Mouse (Mus musculus): Measurements from ENCODE around the gene Pxn. TPM values are rescaled to one million over a fixed set of nuclear protein-coding genes. Genes with fewer than 3 reads are reported as not detected.
"Not testable (repeated sequence)": the region's sequence is repeated elsewhere in the genome, so short reads cannot be mapped to it uniquely, and the experiment has no call there.

Gene Pxn
- total RNA-seq, 2 experiments from 2014 or later: 107 to 130 TPM

GRCm38 (mm10) chr5:115550482-115551005 is 44.1 kb downstream of the Pxn start:
- no peak for DNase-seq

DNA sequence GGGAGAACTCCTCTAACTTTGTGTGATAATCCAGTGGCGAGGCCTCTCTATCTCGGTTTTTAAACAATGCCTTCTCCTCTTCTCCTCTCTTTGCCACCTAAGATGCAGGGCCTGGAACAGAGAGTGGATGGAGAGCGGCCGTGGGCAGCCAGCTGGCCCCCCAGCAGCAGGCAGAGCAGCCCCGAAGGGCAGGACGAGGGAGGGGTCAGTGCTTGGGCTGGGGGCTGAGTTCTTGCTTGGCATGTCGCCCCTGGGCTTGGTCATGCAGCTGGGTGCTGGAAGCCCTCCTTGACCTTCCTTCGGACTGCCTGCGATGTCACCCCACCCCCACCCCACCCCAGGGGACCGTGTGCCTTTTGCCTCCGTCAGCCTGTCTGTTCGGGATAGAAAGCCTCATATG is 44.9 kb downstream of the Pxn start:
- no peak for DNase-seq

DNA sequence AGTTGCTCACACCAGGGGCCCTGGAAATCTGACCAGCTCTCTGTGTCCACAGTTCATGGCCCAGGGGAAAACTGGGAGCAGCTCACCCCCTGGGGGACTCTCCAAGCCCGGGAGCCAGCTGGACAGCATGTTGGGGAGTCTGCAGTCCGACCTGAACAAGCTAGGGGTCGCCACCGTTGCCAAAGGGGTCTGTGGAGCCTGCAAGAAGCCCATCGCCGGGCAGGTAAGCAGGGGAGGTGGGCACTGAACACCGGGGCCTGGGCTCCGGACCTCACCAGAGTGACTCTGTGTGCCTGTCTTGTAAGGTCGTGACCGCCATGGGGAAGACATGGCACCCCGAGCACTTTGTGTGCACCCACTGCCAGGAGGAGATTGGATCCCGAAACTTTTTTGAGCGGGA is 45.3 kb downstream of the Pxn start:
- DNase-seq: no peak

DNA sequence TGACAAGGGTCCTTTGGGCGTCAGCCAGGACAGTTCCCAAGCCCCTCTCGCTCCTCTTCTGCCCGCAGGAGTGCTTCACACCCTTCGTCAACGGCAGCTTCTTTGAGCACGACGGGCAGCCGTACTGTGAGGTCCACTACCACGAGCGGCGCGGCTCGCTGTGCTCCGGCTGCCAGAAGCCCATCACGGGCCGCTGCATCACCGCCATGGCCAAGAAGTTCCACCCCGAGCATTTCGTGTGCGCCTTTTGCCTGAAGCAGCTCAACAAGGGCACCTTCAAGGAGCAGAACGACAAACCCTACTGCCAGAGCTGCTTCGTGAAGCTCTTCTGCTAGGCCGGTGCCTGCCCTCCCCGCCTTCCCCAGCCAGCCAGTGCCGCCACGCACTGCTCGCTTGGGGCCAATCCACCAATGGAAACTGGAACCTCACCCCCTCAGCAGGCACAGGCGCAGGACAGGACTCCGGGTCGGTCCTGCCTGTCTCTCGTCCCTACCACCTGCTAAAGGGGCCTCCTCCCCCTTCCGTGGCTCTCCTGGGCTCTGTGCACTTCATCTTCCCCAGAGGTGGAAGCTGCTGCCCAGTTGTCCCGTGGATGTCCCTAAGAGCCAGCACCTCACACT is 47.4 kb downstream of the Pxn start:
- DNase-seq: no peak

GRCm38 (mm10) chr5:115554536-115555291 is 48.2 kb downstream of the Pxn start:
- DNase-seq: no peak

DNA sequence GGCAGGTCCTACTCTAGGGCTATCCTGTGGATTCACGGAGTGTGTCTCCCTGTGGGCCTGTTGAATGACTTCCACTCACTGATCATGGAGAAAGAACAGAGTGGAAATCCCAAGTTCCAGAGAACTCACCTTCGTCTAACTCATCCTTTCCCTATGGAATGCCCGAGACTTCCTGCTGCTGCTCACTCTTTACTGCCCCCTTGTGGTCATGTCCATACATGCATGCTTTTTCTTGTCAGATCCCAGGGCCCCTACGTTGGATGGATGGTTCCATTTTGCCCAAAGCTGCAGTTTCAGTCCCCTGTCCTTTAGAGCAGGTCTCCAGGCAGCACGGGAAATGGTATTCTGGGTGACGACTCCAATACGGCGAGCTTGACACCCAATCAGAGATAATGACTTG is 49.7 kb downstream of the Pxn start:
- peak; percentile 76 for DNase-seq

- no peak for DNase-seq
Measured at GRCm38 (mm10) chr5:115558182-115558794, 51.8 kb downstream of the Pxn start.

DNA sequence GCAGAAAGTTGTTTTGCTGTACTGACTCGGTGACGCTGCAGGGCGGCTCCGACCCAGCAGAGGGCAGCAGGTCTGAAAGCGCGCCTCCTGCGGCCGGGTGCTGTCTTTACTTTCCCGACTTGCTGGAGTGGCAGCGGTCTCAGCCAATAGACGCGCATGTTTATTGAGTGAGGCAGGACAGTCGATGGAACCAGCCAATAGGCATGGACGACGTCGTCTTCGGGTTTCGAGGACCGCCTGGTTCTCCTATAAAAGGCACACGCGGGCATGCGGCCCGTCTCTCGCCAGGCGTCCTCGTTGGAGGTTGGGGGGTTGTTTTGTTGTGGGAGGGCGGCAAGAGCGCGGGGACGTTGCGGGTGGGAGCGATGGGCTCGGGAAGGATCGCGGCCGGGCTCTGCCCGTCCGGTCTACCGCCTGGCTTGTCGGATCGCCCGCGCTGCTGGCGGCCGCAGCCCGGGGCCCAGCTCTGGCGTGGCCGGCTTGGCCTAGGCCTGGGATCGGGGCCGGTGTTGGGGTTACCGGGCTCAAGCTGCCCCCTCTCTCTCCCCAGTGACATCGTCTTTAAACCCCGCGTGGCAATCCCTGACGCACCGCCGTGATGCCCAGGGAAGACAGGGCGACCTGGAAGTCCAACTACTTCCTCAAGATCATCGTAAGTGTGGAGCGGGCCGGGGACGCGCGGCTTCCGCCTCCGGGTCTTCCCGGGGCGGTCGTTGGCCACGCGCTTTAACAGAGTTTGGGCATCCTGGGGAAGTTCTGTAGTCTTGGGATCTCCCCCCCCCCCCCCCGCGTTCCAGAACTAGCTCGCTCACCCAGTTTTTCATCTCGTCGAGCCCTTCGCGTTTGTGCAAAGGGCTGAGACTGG is 53.0 kb downstream of the Pxn start, which contains the start of gene Rplp0:
Rplp0 (plus strand) TSS at position 231 of the 865 bp plus-strand sequence.
- peak; percentile 99 for DNase-seq

DNA sequence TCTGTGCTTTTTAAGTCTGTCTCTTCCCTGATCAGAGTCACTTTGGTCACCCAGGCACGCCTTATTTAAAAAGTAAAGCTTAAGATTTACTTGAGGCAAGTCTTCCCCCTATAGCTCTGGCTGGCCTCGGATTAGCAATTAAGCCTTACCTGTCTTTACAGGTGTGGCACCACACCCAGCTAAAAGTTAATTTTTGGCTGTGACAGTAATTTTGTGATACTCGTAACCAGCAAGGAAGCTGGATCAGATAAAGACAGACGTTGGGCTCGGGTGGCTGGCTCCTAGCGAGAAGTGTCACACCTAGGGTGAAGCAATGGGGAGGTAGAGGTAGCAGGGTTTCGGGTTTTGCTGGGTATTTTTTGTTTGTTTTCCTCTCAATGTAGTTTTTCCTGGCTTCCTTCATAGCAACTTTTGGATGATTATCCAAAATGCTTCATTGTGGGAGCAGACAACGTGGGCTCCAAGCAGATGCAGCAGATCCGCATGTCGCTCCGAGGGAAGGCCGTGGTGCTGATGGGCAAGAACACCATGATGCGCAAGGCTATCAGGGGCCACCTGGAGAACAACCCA is 53.9 kb downstream of the Pxn start:
- DNase-seq: no peak

DNA sequence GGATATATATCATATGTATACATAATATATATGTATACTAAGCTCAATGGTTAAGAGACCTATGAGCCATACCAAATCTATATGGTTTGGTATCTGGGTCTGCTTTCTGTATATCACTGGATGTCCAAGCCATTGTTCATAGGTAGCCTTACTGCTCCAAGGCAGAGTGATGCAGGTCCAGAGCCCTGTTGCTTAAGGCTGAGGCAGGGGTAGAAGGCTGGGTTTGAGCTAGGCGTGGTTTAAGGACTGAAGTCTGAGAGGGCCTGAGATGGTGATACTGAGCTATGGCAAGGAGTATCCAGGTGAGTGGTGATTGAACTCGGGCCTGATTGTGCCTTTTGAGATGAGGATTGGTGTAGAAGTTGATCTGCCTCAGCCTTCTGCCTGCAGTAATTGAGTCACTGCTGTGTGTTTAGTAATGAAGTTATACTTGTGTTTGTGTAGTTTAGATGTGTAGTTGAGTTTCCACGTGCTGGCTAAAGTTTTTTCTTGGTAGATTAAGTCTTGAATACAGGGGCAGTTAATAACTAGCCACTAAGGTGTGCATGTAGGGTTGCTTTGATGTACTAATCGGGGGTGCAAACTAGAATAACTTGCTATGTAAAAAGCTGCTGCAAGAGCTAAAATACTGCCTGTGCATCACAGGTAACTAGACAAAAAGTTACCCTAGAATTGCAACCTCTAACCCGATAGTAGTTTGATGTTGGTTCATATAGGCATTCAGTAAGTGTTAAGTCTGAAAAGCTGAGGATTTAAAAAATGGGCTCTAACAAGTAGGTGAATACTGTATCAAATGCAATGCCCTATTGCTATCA is 57.5 kb downstream of the Pxn start:
- no peak for DNase-seq

DNA sequence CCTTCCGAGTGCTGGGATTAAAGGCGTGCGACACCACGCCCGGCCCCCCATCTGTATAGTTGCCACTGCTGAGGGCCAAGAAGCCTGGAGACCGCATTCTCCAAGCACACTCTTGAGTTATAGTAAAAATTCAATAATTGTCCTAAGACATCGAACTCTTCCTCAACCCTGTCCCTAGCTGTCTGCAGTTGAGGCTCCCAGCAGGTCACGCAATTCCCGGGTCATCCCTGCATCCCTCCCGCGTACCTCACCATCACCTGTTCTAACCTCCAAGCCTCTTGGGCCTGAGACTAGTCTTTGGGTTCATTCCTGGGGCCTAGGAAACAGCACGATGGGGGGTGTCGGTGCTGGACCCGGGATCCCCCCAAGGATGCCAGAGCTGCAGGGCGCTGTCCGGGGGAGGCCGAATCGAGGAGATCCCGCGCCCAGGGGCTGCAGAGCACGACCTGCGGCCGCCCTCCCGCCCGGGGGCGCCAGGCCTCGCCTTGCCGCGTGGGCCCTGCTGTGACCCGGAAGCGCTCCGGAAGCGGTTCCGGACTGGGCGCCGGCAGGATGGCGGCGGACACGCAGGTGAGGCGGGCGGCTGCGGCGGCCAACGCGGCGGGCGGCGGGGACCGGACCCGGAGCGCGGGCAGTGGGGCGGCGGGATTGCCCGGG is 58.4 kb downstream of the Pxn start, which contains the start of gene Gcn1l1:
Gcn1l1 (plus strand) TSS at position 518 of the 657 bp plus-strand sequence.
- peak; percentile 81 for DNase-seq

DNA sequence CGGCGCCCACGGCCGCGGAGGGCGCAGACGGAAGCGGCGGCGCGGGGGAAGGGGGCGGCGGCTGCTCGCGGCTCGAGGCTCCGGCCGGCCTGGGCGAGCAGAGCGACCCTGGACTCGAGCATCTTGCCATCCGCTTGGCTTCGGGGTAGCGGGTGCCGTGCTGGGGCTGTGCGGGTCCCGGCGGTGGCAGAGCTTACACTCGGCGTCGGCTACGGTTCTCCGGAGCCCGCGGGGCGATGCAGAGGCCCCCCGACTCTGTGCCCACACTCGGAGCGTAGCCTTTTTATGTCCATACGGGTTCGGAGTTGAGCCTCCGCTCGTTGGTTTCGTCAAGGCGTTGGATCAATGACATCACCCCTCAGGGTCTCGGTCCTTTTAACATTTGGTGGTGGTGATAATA is 58.9 kb downstream of the Pxn start:
- DNase-seq: no peak

GRCm38 (mm10) chr5:115568681-115569080 is 62.2 kb downstream of the Pxn start:
- no peak for DNase-seq

- no peak for DNase-seq
Measured at GRCm38 (mm10) chr5:115569308-115569707, 62.8 kb downstream of the Pxn start.

DNA sequence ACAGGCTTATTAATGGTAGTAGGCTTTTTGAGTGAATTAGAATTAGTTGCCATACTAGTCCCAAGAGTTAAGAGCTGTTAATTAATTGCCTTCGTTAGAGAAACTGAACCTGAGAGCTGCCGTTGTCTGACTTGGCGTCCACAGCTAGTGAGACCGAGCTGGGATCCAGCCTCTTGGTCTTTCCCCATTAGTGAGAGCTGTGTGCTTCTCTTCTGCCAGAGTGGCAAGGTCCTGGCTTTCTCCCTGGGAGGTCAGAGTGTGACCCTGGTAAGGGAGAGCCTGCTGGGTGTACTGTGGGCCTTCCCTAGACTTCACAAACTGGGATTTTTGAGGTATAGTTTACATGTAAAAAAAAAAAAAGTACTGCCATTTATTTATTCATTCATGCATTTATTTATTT is 63.2 kb downstream of the Pxn start:
- DNase-seq: no peak

DNA sequence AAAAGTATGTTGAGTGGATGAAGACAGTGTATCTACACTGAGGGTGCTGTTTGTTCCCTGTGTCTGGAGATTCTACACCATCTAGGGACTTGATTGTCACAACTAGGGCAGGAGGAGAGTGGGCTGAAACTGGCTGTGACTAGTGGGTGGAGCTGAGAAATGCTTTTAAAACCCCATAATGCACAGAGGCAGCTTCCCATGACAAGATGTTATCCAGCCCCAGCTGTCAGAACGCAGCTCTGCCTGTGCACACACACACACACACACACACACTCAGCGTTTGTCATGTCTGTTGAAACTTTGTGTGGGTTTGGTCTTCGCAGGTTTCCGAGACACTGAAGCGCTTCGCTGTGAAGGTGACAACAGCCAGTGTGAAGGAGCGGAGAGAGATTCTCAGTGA is 64.6 kb downstream of the Pxn start:
- no peak for DNase-seq

DNA sequence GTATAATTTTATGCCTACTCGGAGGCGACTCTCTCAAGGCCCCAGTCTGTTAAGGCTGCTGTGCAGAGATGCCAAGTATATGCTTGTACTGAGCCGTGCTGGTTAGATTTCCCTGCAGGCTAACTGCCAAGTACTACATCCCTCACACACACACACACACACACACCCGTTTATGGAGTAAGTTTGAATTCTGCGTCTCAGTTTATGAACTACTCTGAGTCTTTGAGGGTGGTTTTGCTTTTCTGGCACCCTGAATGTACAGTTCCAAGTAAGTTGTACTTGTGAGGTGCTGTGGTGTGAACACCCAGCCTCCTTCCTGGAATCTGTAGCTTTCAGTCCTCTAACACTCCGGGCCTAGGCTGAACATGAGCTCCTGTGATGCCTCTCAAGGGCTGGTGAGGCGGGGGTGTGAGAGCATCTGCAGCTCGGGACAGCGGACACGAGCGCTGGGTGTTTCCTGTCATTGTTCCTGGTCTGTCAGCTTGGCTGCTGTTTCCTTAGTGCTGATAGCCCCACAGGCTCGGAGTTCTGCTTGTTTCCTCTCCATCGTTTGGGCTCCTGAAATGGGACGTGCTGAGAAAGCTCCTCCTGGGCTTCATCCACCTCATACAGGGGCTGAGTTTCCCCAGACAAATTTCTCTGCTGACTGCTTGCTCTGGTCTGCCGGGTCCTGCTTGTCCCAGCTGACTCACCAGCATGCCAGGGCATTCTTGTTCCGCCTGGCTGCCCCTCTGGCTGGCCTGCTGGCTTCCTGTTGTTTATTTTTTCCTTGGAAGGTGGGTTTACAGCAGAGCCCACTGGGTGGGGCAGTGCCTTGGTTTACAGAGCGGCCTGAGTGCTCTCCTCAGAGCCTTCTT is 66.4 kb downstream of the Pxn start:
- DNase-seq: no peak

- DNase-seq: peak; percentile 68
Measured at GRCm38 (mm10) chr5:115574992-115575391, 68.5 kb downstream of the Pxn start.

- DNase-seq: not testable (repeated sequence)
Measured at GRCm38 (mm10) chr5:115577686-115578085, 71.2 kb downstream of the Pxn start.

Measured in gastrocnemius, postnatal 10 days (tissue).